Mouse (Mus musculus): ENCODE results near the gene G3bp2. TPM values are rescaled to one million over a fixed set of nuclear protein-coding genes. Genes with fewer than 3 reads are reported as not detected.
"Not testable (repeated sequence)": the region's sequence is repeated elsewhere in the genome, so short reads cannot be mapped to it uniquely, and the experiment has no call there.

The G3bp2 gene
- polyA plus RNA-seq (2012; rRNA removed) = 117 and 131 TPM in 2 replicates

- peak; percentile 90 to 96 for DNase-seq (ENCODE audit: extremely low spot score in 1 of 2, low spot score in 1 of 2)
These were observed at the start of gene G3bp2 for GRCm38 (mm10) chr5:92083417-92084038. G3bp2 (minus strand) TSS chr5:92083719.

DNA sequence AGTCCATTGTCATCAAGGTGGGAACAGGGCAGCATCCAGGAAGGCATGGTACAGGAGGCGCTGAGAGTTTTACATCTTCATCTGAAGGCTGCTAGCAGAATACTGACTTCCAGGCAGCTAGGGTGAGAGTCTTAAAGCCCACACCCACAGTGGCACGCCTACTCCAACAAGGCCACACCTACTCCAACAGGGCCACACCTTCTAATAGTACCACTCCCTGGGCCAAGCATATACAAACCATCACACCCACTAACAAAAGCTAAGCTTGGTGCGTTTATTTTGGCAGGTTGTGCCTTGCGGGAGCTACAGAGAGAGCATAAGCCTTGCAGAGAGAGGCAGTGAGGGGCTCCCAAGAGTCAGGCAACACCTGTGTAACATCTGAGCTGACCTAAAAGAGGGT is 49.5 kb upstream of the G3bp2 start:
- DNase-seq (ENCODE audit: extremely low spot score in 1 of 2, low spot score in 1 of 2) = not testable (repeated sequence)

- no peak for DNase-seq (ENCODE audit: extremely low spot score in 1 of 2, low spot score in 1 of 2)
These were observed 48.6 kb upstream of the G3bp2 start for GRCm38 (mm10) chr5:92132127-92132526.

DNA sequence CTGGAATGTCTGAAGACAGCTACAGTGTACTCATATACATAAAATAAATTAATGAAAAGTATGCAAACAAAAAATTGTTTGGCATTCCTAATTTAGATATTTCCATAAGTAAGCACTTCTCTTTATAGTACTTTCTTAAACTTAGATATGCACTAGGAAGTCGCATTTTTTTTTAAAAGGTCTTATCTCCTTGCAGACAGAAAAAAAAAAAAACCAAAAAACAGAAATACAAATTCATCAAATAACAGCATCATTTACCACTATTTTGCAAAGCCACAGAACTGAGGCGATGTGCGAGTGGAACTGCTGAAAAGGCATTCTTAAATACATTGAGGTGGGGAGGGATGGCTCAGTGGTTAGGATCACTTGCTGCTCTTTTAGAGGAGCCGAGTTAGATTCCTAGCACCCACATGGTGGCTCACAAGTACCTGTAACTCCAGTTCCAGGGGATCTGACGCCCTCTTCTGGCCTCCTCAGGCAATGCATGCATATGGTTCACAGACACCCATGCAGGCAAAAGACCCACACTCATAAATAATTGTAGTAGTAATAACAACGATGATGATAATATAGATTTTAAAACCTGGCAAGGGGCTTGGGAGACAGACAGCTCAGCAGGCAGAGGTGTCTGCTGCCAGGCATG is 46.6 kb upstream of the G3bp2 start:
- no peak for DNase-seq (ENCODE audit: extremely low spot score in 1 of 2, low spot score in 1 of 2)

DNA sequence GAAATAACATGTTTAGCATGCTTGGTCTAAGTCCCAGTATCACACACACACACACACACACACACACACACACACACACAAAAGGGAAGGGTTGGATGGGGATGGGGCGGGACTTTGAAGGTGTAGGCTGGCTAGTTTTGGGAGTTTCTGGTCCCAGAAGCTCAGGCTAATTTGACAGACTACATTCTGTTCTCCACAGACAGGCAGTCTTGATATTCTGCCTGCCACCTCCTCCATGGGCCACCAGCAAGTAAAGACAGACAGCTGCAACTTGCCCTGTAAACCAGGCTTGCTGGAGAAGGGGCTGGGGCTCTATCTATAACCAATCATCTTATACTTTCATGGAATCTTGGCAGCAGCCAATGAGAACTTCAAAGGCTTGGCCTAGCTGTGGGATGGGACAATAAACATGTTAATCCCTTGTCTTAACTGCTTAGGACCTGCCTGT is 45.8 kb upstream of the G3bp2 start:
- no peak for DNase-seq (ENCODE audit: extremely low spot score in 1 of 2, low spot score in 1 of 2)

GRCm38 (mm10) chr5:92128570-92128969 is 45.1 kb upstream of the G3bp2 start:
- no peak for DNase-seq (ENCODE audit: extremely low spot score in 1 of 2, low spot score in 1 of 2)

GRCm38 (mm10) chr5:92127751-92128150 is 44.2 kb upstream of the G3bp2 start:
- no peak for DNase-seq (ENCODE audit: extremely low spot score in 1 of 2, low spot score in 1 of 2)

DNA sequence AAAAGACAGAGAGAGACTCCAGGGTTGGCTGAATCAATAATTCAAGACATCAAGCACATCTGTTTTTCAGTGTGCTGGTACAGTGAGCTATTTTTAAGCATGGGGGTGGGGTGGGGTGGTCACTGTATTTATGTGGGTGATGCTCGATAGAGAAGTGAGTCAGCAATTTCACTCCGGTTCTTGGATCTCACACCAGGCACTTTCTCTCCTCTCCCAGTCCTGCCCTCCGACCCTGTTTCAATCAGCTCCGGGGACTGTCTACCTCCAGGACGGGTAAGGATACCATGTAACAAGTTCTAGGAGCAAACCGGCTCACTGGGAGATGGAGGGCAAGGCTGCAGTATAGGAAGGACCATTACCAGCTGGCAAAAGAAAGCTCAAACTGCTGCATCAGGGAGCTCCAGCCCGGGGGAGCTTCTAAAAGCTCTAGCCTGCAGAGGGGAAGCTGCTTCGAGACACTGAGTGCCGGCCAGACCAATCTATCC is 43.7 kb upstream of the G3bp2 start:
- DNase-seq (ENCODE audit: extremely low spot score in 1 of 2, low spot score in 1 of 2) = no peak

- DNase-seq (ENCODE audit: extremely low spot score in 1 of 2, low spot score in 1 of 2) = no peak
These were observed 41.9 kb upstream of the G3bp2 start for GRCm38 (mm10) chr5:92125446-92125845.

DNA sequence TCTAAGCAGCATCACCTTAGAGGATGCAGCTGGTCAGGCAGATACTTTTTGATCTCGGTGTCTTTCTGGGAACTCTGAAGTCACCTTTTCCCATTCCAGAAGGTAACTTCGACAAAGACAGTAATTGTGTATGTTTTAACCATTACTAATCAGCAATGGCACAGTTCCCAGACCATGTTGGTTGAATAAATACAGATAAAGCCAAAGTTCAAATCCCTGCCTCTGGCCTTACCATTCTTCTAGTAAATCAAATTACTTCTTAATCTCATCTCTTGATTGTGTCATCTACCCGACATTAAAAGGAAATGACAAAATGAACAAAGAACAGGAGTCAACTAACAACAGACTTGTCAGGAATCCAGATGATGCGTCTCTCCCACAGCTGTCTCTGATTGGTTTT is 38.1 kb upstream of the G3bp2 start:
- DNase-seq (ENCODE audit: extremely low spot score in 1 of 2, low spot score in 1 of 2) = no peak

DNA sequence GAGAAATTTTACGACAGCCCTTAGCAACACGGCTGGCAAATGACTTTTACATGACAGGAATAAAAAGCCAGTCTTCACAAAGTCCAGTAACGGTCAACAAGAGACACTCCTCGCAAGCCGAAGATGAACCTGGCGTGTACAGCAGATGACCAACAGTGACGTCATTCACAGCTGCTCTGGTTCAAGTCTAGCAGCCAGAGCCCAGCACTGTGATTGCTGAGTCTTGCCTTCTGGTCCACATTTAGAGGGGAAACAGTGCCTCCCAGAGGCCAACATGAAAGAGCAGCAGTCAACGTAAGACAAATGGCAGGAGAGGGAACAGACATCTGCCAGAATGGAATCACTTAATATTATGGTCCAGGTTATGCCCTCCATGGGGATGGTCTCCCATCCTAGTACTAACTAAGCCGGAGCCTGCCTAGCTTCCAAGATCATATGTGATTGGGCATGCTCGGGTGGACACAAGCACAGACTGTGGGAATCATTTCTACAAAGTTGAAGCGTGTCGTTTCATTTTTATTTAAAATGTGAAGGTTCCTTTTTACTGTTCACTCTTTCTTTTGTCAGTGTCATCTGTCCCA is 34.4 kb upstream of the G3bp2 start:
- peak in 1 of 2 experiments; percentile 79 for DNase-seq (ENCODE audit: extremely low spot score in 1 of 2, low spot score in 1 of 2)

GRCm38 (mm10) chr5:92114939-92115338 is 31.4 kb upstream of the G3bp2 start:
- DNase-seq (ENCODE audit: extremely low spot score in 1 of 2, low spot score in 1 of 2) = no peak

DNA sequence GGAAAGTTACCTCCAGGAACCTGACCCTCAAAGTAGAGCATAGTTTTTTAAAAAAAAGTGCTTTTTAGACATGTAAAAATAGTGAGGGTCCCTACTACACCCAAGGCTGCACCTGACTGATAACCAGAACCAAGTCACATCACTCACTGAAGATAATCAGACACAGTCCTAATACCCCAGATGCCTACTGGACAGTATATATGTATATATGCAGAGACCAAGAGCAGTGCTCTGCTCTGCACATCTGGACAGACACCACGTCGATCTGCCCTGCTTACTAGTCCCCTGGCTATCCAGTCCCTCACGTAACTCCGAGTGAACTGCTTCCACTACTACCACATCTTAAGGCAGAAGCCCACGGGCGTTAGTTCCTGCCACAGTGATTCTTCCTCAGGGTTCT is 30.7 kb upstream of the G3bp2 start:
- no peak for DNase-seq (ENCODE audit: extremely low spot score in 1 of 2, low spot score in 1 of 2)

DNA sequence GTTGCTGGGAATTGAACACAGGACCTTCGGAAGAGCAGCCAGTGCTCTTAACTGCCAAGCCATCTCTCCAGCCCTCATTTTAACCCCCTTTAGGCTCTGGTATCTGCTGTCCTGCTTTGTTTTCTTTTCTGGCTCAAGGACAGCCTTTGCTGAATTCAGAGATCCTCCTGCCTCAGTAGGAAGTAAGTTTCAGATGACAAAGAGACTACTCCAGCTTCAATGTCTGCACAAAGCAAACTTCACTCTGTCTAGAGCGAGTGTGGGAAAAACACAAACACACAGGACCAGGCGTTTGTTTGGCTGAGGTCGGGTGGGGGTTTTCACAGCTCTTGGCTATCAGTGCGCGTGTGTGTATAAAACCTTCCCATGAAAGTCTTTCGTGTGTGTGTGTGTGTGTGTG is 30.0 kb upstream of the G3bp2 start:
- DNase-seq (ENCODE audit: extremely low spot score in 1 of 2, low spot score in 1 of 2) = no peak

DNA sequence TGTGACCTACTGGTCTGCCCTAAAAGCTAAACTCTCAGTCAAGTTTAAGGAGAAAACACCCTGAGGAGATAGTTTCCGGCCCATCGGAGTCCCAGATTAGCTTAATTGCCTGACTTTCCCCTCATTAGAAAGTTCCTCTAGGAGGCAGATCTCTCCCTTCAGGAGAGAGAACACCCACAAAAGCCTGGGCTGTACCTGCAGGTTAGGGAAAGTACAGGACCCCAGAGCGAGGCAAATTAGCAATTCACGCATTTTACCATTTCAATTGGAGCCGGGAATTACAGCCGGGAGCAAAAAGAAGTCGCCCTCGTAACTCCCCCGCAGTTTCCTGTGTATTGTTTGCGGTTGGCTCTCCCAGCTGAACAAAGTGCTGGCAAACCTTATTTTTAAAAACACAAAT is 29.1 kb upstream of the G3bp2 start:
- DNase-seq (ENCODE audit: extremely low spot score in 1 of 2, low spot score in 1 of 2) = no peak

GRCm38 (mm10) chr5:92112175-92112574 is 28.7 kb upstream of the G3bp2 start:
- no peak for DNase-seq (ENCODE audit: extremely low spot score in 1 of 2, low spot score in 1 of 2)

GRCm38 (mm10) chr5:92110818-92111355 is 27.4 kb upstream of the G3bp2 start:
- DNase-seq (ENCODE audit: extremely low spot score in 1 of 2, low spot score in 1 of 2) = no peak

GRCm38 (mm10) chr5:92107282-92107681 is 23.8 kb upstream of the G3bp2 start:
- DNase-seq (ENCODE audit: extremely low spot score in 1 of 2, low spot score in 1 of 2) = no peak

DNA sequence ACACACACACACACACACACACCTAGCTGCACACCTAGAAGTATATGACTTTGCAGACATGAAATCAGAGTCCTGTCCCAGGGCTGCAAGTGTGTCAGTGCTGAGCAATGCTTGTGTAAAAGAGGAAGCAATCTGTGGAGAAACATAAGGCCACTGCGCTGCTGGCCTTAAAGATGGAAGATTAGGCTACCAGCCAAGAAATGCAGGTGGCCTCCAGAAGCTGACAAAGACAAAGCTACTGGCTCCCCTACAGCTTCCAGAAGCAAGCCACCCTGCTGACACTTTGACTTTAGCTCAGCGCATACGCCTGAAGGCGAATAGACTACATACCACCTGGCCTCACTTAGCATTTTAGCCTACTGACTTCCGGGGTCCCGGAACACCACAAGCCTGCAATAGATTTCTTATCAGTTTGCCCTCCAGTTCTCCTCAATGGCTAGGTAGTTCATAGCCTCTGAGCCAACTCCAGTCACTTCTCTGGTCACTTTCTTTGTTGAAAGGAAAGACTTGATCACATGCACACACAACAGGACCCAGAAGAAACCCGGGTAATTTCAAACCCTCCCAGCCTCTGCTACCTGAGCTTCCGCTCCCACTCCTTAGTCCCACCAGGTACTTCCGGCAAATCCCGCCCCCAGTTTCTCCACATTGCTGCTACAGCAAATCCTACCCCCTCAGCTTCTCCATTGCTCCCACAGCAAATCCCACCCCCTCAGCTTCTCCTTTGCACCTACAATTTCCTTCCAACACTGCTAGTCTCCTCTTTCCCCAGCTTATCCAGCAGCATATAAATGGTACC is 23.0 kb upstream of the G3bp2 start:
- DNase-seq (ENCODE audit: extremely low spot score in 1 of 2, low spot score in 1 of 2) = no peak

GRCm38 (mm10) chr5:92103816-92104415 is 20.4 kb upstream of the G3bp2 start:
- no peak for DNase-seq (ENCODE audit: extremely low spot score in 1 of 2, low spot score in 1 of 2)

All from frontal cortex, adult 2 months (tissue).